Mouse (Mus musculus) liver, embryonic 11.5 days (tissue): ENCODE results near the gene Jak3. TPM values are rescaled to one million over a fixed set of nuclear protein-coding genes. Genes with fewer than 3 reads are reported as not detected.

Source experiments
- ATAC-seq: fragments of 200-750 bp; cut with Nextera tagmentation; replicated peaks from 2 replicates; pipeline ENCODE4 v1.8.0; 2017; ENCODE audit warnings: moderate number of reproducible peaks, mild to moderate bottlenecking, moderate TSS enrichment, moderate library complexity; ENCODE audit not compliant: low FRiP score
- DNase-seq: peaks from one replicate; pipeline ENCODE4 v3.0.0-alpha.2; 2017; ENCODE audit warnings: low spot score
- H3K27ac ChIP-seq: fragments of 300-500 bp; sonication (generic); 2 replicates; pipeline ENCODE4 v1.5.1; 2014; ENCODE audit warnings: mild to moderate bottlenecking, low read depth, low read length, control low read depth
- H3K27me3 ChIP-seq: fragments of 300-500 bp; sonication (generic); replicated peaks from 2 replicates; pipeline ENCODE4 v1.6.1; 2014; ENCODE audit warnings: low read length, mixed read lengths; ENCODE audit not compliant: control insufficient read depth, insufficient read depth
- H3K36me3 ChIP-seq: fragments of 300-500 bp; sonication (generic); 2 replicates; pipeline ENCODE4 v1.6.1; 2014; ENCODE audit warnings: mild to moderate bottlenecking, low read length, moderate library complexity, mixed read lengths; ENCODE audit not compliant: control insufficient read depth, insufficient read depth
- H3K4me1 ChIP-seq: fragments of 300-500 bp; sonication (generic); replicated peaks from 2 replicates; pipeline ENCODE4 v1.6.1; 2014; ENCODE audit warnings: low read length, mixed read lengths; ENCODE audit not compliant: control insufficient read depth, insufficient read depth
- H3K4me2 ChIP-seq: fragments of 300-500 bp; sonication (generic); 2 replicates; pipeline ENCODE4 v1.6.1; 2014; ENCODE audit warnings: mild to moderate bottlenecking, control low read depth, moderate library complexity
- H3K4me3 ChIP-seq: fragments of 300-500 bp; sonication (generic); 2 replicates; pipeline ENCODE4 v1.5.1; 2014; ENCODE audit warnings: low read depth, low read length, control low read depth
- H3K9ac ChIP-seq: fragments of 300-500 bp; sonication (generic); 2 replicates; pipeline ENCODE4 v1.6.1; 2014; ENCODE audit warnings: low read depth, low read length, control low read depth
- H3K9me3 ChIP-seq: fragments of 300-500 bp; sonication (generic); 2 replicates; pipeline ENCODE4 v1.6.1; 2016; ENCODE audit warnings: low read length, inconsistent platforms, mixed read lengths; ENCODE audit not compliant: control insufficient read depth
- WGBS: fragments of 180-500 bp; shearing (Covaris S2); extraction: QIAGEN DNeasy Blood & Tissue Kit; methylation state at CpG from one replicate; pipeline ENCODE4 v1.1.7; 2014; 5-methylcytosine and 5-hydroxymethylcytosine counted together
- polyA plus RNA-seq: library from polyadenylated mRNA; unstranded; fragments of >200 nt; fragmentation: Nextera tagmentation; extraction: Ambion mirVana; gene quantifications from 2 replicates; pipeline ENCODE4 v1.2.1, GENCODE M21; 2014

Gene Jak3
- polyA plus RNA-seq, 1 experiment from 2014 or later = 10.1 TPM

DNA sequence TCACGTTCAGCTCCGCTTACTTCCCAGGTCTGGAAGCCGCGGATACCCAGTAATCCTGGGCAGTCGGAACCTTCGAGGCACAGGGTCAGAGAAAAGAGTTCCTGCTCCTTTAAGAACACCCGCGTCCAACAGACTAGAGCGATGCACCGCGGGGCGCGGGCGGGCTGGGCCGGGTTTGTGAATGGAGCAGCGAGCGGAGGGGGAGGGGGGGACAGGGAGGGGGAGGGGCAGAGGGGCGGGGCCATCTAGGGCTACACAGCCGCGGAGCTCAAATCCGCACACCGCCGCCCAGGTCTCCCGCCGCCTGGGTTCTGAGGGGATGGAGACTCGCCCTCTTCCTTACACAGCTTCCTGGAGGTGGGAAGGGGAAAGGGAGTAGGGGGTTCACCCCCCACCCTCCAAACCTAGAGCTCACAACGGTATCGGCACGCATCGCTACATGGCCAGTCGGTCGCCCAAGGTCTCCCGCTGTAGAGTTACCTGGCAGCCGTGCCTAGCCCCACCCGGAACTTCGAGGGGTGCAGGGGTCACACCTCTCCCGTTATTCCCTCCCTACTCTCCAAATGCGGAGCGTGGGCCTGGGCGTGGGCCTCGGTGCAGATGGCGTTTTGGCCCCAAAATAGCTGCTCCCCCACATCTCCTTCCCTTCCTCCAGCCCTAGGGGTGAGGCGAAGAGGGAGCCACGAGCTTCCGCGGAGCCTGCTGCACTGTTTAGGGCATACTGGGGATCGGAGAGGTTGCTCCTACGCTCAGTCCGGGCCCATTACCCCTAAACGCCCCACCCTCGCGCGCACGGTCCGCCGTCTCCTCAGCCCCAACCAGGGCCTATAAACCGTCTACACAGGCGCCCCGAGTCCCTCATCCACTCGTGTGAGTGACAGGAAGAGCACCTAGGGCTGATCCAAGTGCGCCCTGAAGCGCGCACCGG is 5.2 kb upstream of the Jak3 start:
- under 1% methylated on average over 60 of the region's 64 CpGs for WGBS
- ATAC-seq (peak; percentile 32), DNase-seq (no peak)
- Histone ChIP-seq H3K27ac (no peak overlapping the region), H3K4me3 (peak overlapping the region; percentile 63), H3K9me3 (no peaks in the 10 kb centered on the region), H3K4me2 (peak overlapping the region; percentile 99), H3K4me1 (peaks cover 32% of the 10 kb centered on the region), H3K27me3 (peaks cover 37% of the 10 kb centered on the region), H3K36me3 (no peaks in the 10 kb centered on the region), H3K9ac (0 out of 2 replicates have a peak overlapping the region, but pooled peaks have one; percentile 6)

DNA sequence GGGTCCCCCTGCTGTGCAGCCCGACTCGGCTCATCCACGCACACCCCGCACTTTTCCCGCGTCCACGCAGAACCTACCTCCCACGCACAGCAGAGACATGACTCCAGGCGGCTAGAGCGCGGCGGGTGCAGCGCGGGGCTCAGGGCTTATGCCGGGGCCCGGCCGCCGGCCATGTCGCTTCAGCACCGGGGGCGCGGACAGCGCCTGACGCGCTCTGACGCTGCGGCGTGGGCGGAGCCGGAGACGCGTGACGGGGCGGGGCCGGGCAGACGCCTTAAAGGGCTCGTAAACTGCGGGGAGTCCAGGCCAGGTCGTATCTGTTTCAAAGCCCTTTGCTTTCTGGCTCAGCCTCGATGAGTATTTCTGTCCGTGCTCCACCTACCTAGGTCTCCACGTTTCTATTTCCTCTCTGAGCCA is 4.5 kb upstream of the Jak3 start, which contains the start of gene Unc13a:
Gene Unc13a, minus strand, starts transcription at position 209 of the 417 bp plus-strand sequence.
- ATAC-seq (peak; percentile 62), DNase-seq (peak; percentile 90)
- H3K36me3 ChIP-seq = no peaks in the 10 kb centered on the region
- no peak within 1 kb of the TSS for H3K27ac ChIP-seq
- peak within 1 kb of the TSS; percentile 99 for H3K4me2 ChIP-seq
- peaks cover 28% of the 10 kb centered on the region for H3K4me1 ChIP-seq
- peak within 1 kb of the TSS; percentile 63 for H3K4me3 ChIP-seq
- peak within 1 kb of the TSS; percentile 15; the same call in 1 of the 2 replicates for H3K9ac ChIP-seq
- H3K9me3 ChIP-seq = no peaks in the 10 kb centered on the region
- peaks cover 33% of the 10 kb centered on the region for H3K27me3 ChIP-seq
- 0% methylated on average over 42 of the region's 42 CpGs for WGBS

DNA sequence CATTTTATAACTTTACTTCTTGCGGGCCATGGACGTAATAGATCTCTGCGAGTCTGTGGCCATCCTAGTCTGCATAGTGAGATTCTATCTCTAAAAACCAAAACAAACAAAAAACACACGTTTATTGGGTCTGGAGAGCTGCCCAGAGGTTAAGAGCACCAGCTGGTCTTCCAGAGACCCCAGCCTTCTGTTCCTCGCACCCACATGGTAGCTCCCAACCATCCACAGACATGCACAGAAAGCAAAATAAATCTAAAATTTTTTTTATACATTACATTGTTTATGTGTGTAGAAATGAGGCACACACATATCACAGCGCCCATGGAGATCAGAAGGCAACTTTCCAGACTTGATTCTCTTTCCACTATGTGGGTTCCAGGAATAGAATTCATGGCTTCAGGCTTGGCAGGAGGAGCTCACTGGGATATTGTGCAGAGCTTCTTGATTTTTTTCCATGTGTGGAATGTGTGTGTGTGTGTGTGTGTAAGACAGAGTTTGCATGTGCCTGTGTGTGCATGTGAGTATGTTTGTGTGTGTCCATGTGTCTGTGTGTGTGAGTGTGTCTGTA is 3.8 kb upstream of the Jak3 start:
- ATAC-seq = no peak
- Histone ChIP-seq H3K4me2 (peak overlapping the region; percentile 99), H3K4me1 (peaks cover 31% of the 10 kb centered on the region), H3K4me3 (peak overlapping the region; percentile 63), H3K9me3 (no peaks in the 10 kb centered on the region), H3K9ac (peak overlapping the region; percentile 15; the same call in 1 of the 2 replicates), H3K27ac (no peak overlapping the region), H3K36me3 (no peaks in the 10 kb centered on the region), H3K27me3 (peaks cover 30% of the 10 kb centered on the region)
- DNase-seq = no peak
- 66% methylated on average over 6 of the region's 6 CpGs for WGBS

DNA sequence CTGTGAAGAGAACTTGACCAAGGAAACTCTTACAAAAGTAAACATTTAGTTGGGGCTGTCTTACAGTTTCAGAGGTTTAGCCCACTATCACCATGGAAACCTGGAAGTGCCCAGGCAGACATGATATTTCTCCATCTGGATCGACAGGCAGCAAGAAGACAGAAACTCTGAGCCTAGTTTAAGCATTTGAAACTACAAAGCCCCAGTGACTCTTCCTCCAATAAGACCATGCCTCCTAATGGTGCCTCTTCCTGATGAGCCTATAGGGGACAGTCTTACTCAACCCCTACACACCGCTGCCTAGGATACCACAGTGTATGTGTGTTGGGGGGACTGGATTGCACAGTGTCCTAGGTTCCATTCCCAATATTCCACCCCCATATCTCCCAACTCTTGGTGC is 2.0 kb upstream of the Jak3 start:
- Histone ChIP-seq H3K36me3 (no peaks in the 10 kb centered on the region), H3K27ac (no peak overlapping the region), H3K4me3 (no peak overlapping the region), H3K27me3 (peaks cover 31% of the 10 kb centered on the region), H3K4me2 (no peak overlapping the region), H3K4me1 (peaks cover 17% of the 10 kb centered on the region), H3K9ac (no peak overlapping the region), H3K9me3 (no peaks in the 10 kb centered on the region)
- no peak for DNase-seq
- 71% methylated on average over 2 of the region's 2 CpGs for WGBS
- ATAC-seq = no peak

DNA sequence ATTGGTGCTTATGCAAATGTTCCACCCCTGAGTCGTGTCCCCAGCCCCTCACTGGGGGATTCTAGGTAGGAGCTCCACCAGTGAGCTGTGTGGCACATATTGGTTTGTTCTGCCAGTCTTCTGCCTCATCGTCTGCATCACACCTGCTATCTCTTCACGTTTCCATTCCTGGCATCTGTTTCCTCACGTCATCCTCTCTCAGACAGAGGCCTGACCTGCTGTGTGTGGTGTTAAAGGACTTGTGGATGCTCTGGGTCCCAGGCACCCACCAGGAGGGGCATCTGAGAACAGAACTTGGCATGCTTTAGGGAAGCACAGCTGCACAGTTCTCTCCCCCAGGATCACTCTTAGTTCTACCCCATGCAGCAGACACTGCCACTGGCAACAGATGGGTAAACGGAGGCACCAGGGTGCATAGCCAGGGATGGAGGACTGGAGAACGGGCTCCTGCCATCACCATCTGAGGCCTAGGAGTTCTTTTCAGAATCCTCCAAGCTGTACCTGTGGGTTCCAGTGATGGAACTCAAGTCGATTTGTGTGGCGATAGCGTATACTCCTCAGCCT is 558 bp upstream of the Jak3 start:
- no peak overlapping the region for H3K27ac ChIP-seq
- WGBS = 40% methylated on average over 9 of the region's 9 CpGs
- H3K36me3 ChIP-seq = no peaks in the 10 kb centered on the region
- no peak for ATAC-seq
- peaks cover 13% of the 10 kb centered on the region for H3K4me1 ChIP-seq
- H3K9me3 ChIP-seq = no peaks in the 10 kb centered on the region
- peak overlapping the region; percentile 58 for H3K4me3 ChIP-seq
- H3K9ac ChIP-seq = peak overlapping the region; percentile 75; the same call in 1 of the 2 replicates
- no peak for DNase-seq
- peaks cover 31% of the 10 kb centered on the region for H3K27me3 ChIP-seq
- peak overlapping the region; percentile 80 for H3K4me2 ChIP-seq

DNA sequence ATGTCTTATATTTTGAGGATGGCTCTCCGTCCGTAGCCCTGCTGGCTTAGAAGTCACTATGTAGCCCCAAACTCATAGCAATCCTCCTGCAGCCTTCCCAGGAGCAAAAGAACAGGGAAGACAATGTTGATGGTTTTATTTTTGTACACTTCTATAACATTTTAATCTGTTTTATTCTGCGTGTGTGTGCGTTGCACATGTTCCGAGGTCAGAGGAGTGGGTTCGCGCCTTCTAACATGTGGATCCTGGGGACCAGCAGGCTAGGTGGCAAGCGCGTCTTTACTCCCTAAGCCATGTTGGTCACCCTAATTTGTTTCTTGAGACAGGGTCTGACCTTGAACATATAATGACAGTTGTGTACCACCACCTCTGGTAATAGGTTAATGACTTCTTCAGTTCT is 707 bp downstream of the Jak3 start:
- H3K27ac ChIP-seq = peak overlapping the region; percentile 1
- no peaks in the 10 kb centered on the region for H3K9me3 ChIP-seq
- H3K4me3 ChIP-seq = peak overlapping the region; percentile 58
- ATAC-seq = no peak
- peak overlapping the region; percentile 75 for H3K9ac ChIP-seq
- peak overlapping the region; percentile 80 for H3K4me2 ChIP-seq
- DNase-seq = no peak
- 45% methylated on average over 9 of the region's 9 CpGs for WGBS
- H3K4me1 ChIP-seq = peaks cover 5% of the 10 kb centered on the region
- no peaks in the 10 kb centered on the region for H3K36me3 ChIP-seq
- peaks cover 38% of the 10 kb centered on the region for H3K27me3 ChIP-seq

DNA sequence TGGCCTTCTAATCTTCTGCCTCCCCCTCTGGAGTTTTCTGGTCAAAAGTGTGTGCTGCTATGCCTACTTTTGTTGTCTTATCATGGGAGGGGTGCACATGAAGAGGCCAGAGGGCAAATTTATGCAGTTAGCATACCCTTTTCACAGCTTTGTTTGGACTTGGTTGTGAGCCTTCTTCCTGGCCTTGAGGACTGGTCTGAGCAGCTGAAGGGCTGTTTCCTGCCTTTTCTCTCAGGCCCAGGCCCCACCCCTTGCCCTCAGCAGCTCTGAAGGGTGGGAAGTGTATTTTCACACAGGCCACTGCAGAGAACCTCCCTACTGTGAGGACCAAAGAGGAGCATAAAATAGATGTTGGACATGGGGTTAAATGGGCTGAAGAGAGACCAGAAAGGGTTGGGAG is 1.5 kb downstream of the Jak3 start:
- H3K4me1 ChIP-seq = peaks cover 3% of the 10 kb centered on the region
- peak overlapping the region; percentile 58; the same call in 1 of the 2 replicates for H3K4me3 ChIP-seq
- H3K4me2 ChIP-seq = peak overlapping the region; percentile 80
- no peak for DNase-seq
- H3K27me3 ChIP-seq = peaks cover 46% of the 10 kb centered on the region
- H3K36me3 ChIP-seq = no peaks in the 10 kb centered on the region
- no peak for ATAC-seq
- no peaks in the 10 kb centered on the region for H3K9me3 ChIP-seq
- no peak overlapping the region for H3K9ac ChIP-seq
- no peak overlapping the region for H3K27ac ChIP-seq

DNA sequence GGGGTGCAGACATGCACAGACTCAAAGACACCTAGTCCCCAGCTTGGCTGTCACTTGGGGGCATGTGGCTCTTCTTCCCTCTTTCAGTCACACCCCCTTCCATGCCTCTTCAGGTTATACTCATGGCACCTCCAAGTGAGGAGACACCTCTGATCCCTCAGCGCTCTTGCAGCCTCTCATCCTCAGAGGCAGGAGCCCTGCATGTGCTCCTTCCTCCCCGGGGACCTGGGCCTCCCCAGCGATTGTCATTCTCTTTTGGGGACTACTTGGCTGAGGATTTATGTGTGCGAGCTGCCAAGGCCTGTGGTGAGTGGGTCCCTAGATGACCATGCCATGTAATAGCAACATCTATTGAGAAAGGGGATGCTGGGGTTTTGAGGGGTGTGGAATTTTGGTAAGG is 2.1 kb downstream of the Jak3 start:
- Histone ChIP-seq H3K36me3 (no peaks in the 10 kb centered on the region), H3K4me3 (no peak overlapping the region), H3K4me2 (no peak overlapping the region), H3K4me1 (peaks cover 3% of the 10 kb centered on the region), H3K9me3 (no peaks in the 10 kb centered on the region), H3K27ac (no peak overlapping the region), H3K27me3 (peaks cover 52% of the 10 kb centered on the region), H3K9ac (no peak overlapping the region)
- WGBS = 75% methylated on average over 4 of the region's 4 CpGs
- ATAC-seq (no peak), DNase-seq (no peak)
